8 mouse cellular contexts compared by ENCODE assay signal in genomic region chr3:69127346-69127678, GRCm38 (mm10). TPM values are rescaled to one million over a fixed set of nuclear protein-coding genes. Genes with fewer than 3 reads are reported as not detected.
A peak's percentile ranks its signal among the peaks of the same experiment; 100 is the strongest.
DNase-seq lines count a peak whose midpoint lies in the region; ATAC-seq lines count a peak whose summit lies in the region.

No protein-coding gene starts in this region.

- DNase-seq in kidney, adult 9 months = no peak
- no peak for DNase-seq in hindbrain, embryonic 14.5 days (ENCODE audit: low spot score)
- no peak for DNase-seq in midbrain, embryonic 14.5 days
- no peak for DNase-seq in T-cell, adult 2 months (ENCODE audit: low spot score)
- no peak for DNase-seq in urinary bladder, postnatal 4 days (ENCODE audit: low spot score in 2 of 2)
- no peak for DNase-seq in cerebellum, postnatal 14 days

- H3K27me3 ChIP-seq in kidney, embryonic 15.5 days = no peaks in the 10 kb centered on the region
- 0 out of 2 replicates have a peak, but pooled peaks cover 3% of the 10 kb centered on the region for H3K27me3 ChIP-seq in hindbrain, embryonic 14.5 days (ENCODE audit: control insufficient read depth, insufficient read depth, low read length)
- H3K27me3 ChIP-seq in midbrain, embryonic 14.5 days (ENCODE audit: control insufficient read depth, insufficient read depth, low read length) = no peaks in the 10 kb centered on the region

- peak overlapping the region; percentile 99 for H3K4me3 ChIP-seq in kidney, embryonic 15.5 days (replicated peaks)
- H3K4me3 ChIP-seq in brown adipose tissue, adult 24 weeks (ENCODE audit: insufficient read depth, low read depth, low read length) = peak overlapping the region; percentile 75
- peak overlapping the region; percentile 82 for H3K4me3 ChIP-seq in hindbrain, embryonic 14.5 days (replicated peaks; ENCODE audit: low read length)
- peak overlapping the region; percentile 90 for H3K4me3 ChIP-seq in midbrain, embryonic 14.5 days (replicated peaks; ENCODE audit: low read depth, low read length)

- H3K4me2 ChIP-seq in kidney, embryonic 15.5 days = peak overlapping the region; percentile 73
- peak overlapping the region; percentile 74 for H3K4me2 ChIP-seq in hindbrain, embryonic 14.5 days (replicated peaks)
- H3K4me2 ChIP-seq in midbrain, embryonic 14.5 days (ENCODE audit: low read length) = peak overlapping the region; percentile 84

- 0% methylated on average over 10 of the region's 10 CpGs for WGBS in kidney, embryonic 15.5 days
- under 1% methylated on average over 10 of the region's 10 CpGs for whole genome bisulfite sequencing in hindbrain, embryonic 14.5 days
- under 1% methylated on average over 10 of the region's 10 CpGs for WGBS in midbrain, embryonic 14.5 days

- peaks cover 10% of the 10 kb centered on the region for H3K4me1 ChIP-seq in kidney, embryonic 15.5 days
- H3K4me1 ChIP-seq in brown adipose tissue, adult 24 weeks (ENCODE audit: control insufficient read depth, insufficient read depth, insufficient read length, low read length) = peaks cover 2% of the 10 kb centered on the region; the same call in 1 of the 2 replicates
- peaks cover 22% of the 10 kb centered on the region for H3K4me1 ChIP-seq in hindbrain, embryonic 14.5 days (replicated peaks; ENCODE audit: control insufficient read depth, insufficient read depth, low read length)
- H3K4me1 ChIP-seq in midbrain, embryonic 14.5 days (ENCODE audit: control insufficient read depth, insufficient read depth, low read length) = peaks cover 19% of the 10 kb centered on the region

- H3K9me3 ChIP-seq in kidney, embryonic 15.5 days (replicated peaks) = no peaks in the 10 kb centered on the region
- no peaks in the 10 kb centered on the region for H3K9me3 ChIP-seq in hindbrain, embryonic 14.5 days (ENCODE audit: control insufficient read depth, low read length)
- H3K9me3 ChIP-seq in midbrain, embryonic 14.5 days (ENCODE audit: control insufficient read depth, low read length) = no peaks in the 10 kb centered on the region

- peak overlapping the region; percentile 95 for H3K27ac ChIP-seq in kidney, embryonic 15.5 days
- peak overlapping the region; percentile 71 for H3K27ac ChIP-seq in brown adipose tissue, adult 24 weeks (replicated peaks; ENCODE audit: low read depth, low read length)
- peak overlapping the region; percentile 51; the same call in 1 of the 2 replicates for H3K27ac ChIP-seq in hindbrain, embryonic 14.5 days
- H3K27ac ChIP-seq in midbrain, embryonic 14.5 days (replicated peaks; ENCODE audit: low read depth, low read length) = peak overlapping the region; percentile 95

- no peaks in the 10 kb centered on the region for H3K36me3 ChIP-seq in kidney, embryonic 15.5 days
- no peaks in the 10 kb centered on the region for H3K36me3 ChIP-seq in hindbrain, embryonic 14.5 days (replicated peaks; ENCODE audit: control insufficient read depth, insufficient read depth)
- no peaks in the 10 kb centered on the region for H3K36me3 ChIP-seq in midbrain, embryonic 14.5 days (ENCODE audit: control insufficient read depth, insufficient read depth, low read length)

- ATAC-seq in kidney, embryonic 15.5 days (replicated peaks; ENCODE audit: low FRiP score) = peak; percentile 79; the same call in 1 of the 2 replicates
- ATAC-seq in hindbrain, embryonic 14.5 days (ENCODE audit: low FRiP score) = no peak; the same call in 1 of the 2 replicates
- ATAC-seq in midbrain, embryonic 14.5 days (ENCODE audit: low FRiP score, low TSS enrichment) = peak; percentile 62

- peak overlapping the region; percentile 44 for H3K9ac ChIP-seq in kidney, embryonic 15.5 days
- peak overlapping the region; percentile 91 for H3K9ac ChIP-seq in hindbrain, embryonic 14.5 days
- H3K9ac ChIP-seq in midbrain, embryonic 14.5 days (replicated peaks; ENCODE audit: low read length) = peak overlapping the region; percentile 92

RNA-seq across cellular contexts. Expression of gene Kpna4, which starts 0.4 kb away (rescaled TPM):
- 31.2 and 36.8 TPM in 2 replicates for polyA plus RNA-seq in kidney, embryonic 15.5 days (2015; fragmentation: Nextera tagmentation; extraction: Ambion mirVana)
- polyA plus RNA-seq in brown adipose tissue, adult 24 weeks (2012; ENCODE audit: insufficient read depth, insufficient read length, missing spikeins) = 47.1 and 57.8 TPM in 2 replicates
- 40.9 and 49.1 TPM in 2 replicates for polyA plus RNA-seq in hindbrain, embryonic 14.5 days (2014; fragmentation: Nextera tagmentation; extraction: Ambion mirVana)
- 33.2 and 45.5 TPM in 2 replicates for polyA plus RNA-seq in midbrain, embryonic 14.5 days (2014; fragmentation: Nextera tagmentation; extraction: Ambion mirVana)
